Mouse (Mus musculus) stomach, embryonic 15.5 days (tissue): Measurements from ENCODE around the gene Gkn3. TPM values are rescaled to one million over a fixed set of nuclear protein-coding genes. Genes with fewer than 3 reads are reported as not detected.
A peak's percentile ranks its signal among the peaks of the same experiment; 100 is the strongest.

Experiments used
- ATAC-seq: fragments of 200-750 bp; cut with Nextera tagmentation; 2 replicates; pipeline ENCODE4 v1.8.0; 2017; ENCODE audit warnings: low read depth, moderate number of reproducible peaks, moderate TSS enrichment; ENCODE audit not compliant: insufficient read depth, low FRiP score
- H3K27ac ChIP-seq: fragments of 300-500 bp; sonication (generic); 2 replicates; pipeline ENCODE4 v1.5.1; 2015; ENCODE audit warnings: mild to moderate bottlenecking, inconsistent platforms
- H3K27me3 ChIP-seq: fragments of 300-500 bp; sonication (generic); replicated peaks from 2 replicates; pipeline ENCODE4 v1.6.1; 2015; ENCODE audit warnings: inconsistent platforms
- H3K36me3 ChIP-seq: fragments of 300-500 bp; sonication (generic); 2 replicates; pipeline ENCODE4 v1.6.1; 2015; ENCODE audit warnings: inconsistent platforms
- H3K4me1 ChIP-seq: fragments of 300-500 bp; sonication (generic); 2 replicates; pipeline ENCODE4 v1.6.1; 2015; ENCODE audit warnings: inconsistent platforms
- H3K4me2 ChIP-seq: fragments of 300-500 bp; sonication (generic); 2 replicates; pipeline ENCODE4 v1.6.1; 2015; ENCODE audit warnings: mild to moderate bottlenecking, inconsistent platforms
- H3K4me3 ChIP-seq: fragments of 300-500 bp; sonication (generic); replicated peaks from 2 replicates; pipeline ENCODE4 v1.5.1; 2015; ENCODE audit warnings: inconsistent platforms
- H3K9ac ChIP-seq: fragments of 300-500 bp; sonication (generic); 2 replicates; pipeline ENCODE4 v1.6.1; 2015; ENCODE audit warnings: inconsistent platforms
- H3K9me3 ChIP-seq: fragments of 300-500 bp; sonication (generic); 2 replicates; pipeline ENCODE4 v1.6.1; 2016; ENCODE audit warnings: inconsistent platforms
- WGBS: fragments of 180-500 bp; shearing (Covaris S2); methylation state at CpG from one replicate; pipeline ENCODE4 v1.1.7; 2015; 5-methylcytosine and 5-hydroxymethylcytosine counted together
- polyA plus RNA-seq: library from polyadenylated mRNA; unstranded; fragments of >200 nt; fragmentation: Nextera tagmentation; extraction: Ambion mirVana; gene quantifications from 2 replicates; pipeline ENCODE4 v1.2.1, GENCODE M21; 2015

Gkn3 gene
- 3.8 and 5.1 TPM in 2 replicates for polyA plus RNA-seq

DNA sequence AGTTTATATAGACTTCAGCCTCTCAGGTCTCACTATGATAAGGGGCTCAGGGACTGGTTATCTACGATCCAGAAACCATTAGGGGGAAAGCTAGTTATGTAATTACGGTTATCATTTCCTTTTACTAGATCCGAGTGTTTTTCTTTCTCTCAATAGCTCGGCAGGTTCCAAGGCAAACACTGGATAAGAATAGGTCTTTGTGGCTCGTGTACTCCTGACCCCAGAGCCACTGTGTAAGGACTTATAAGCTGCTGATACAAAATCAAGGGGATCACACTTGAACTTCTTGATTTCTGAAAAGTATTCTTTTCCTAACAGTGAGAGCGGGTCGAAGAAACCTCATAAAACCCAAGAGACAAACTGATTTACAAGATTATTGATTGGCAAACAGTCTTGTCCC, at the start of gene Gkn3:
TSS of gene Gkn3 (minus strand) at position 59 of the 400 bp plus-strand sequence.
- Histone ChIP-seq H3K36me3 (no peaks in the 10 kb centered on the region), H3K27me3 (no peaks in the 10 kb centered on the region), H3K27ac (no peak within 1 kb of the TSS), H3K9ac (no peak within 1 kb of the TSS), H3K4me2 (no peak within 1 kb of the TSS), H3K9me3 (no peaks in the 10 kb centered on the region), H3K4me1 (0 out of 2 replicates have a peak, but pooled peaks cover 6% of the 10 kb centered on the region), H3K4me3 (no peak within 1 kb of the TSS)
- ATAC-seq, result peak; percentile 52; the same call in 1 of the 2 replicates
- 48% methylated on average over 7 of the region's 7 CpGs for WGBS

DNA sequence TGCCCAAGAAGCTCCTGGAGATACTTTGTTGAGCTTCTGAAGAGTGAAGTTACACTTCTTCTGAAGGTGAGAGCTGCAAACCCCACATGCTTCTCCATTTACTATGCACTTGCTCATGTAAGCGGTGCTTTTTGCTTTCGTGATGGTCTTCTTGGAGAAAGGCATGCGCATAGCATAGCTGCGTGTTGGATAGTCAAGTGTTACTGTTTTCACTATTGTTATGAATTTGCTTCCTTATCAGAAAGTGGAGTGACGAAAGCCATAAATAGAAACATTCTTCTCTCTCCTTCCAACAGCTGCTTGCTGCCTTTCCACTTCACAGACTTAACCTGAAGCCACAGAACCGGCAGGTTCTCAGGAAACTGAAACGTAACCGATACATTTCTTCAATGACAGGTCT, 48.0 kb upstream of the Gkn3 start:
- no peaks in the 10 kb centered on the region for H3K36me3 ChIP-seq
- H3K9me3 ChIP-seq, result no peaks in the 10 kb centered on the region
- H3K27me3 ChIP-seq, result no peaks in the 10 kb centered on the region
- H3K4me1 ChIP-seq, result no peaks in the 10 kb centered on the region
- WGBS, result 74% methylated on average over 8 of the region's 8 CpGs
- H3K4me3 ChIP-seq, result no peak overlapping the region
- no peak overlapping the region for H3K9ac ChIP-seq
- no peak overlapping the region for H3K4me2 ChIP-seq
- H3K27ac ChIP-seq, result no peak overlapping the region
- ATAC-seq, result no peak

DNA sequence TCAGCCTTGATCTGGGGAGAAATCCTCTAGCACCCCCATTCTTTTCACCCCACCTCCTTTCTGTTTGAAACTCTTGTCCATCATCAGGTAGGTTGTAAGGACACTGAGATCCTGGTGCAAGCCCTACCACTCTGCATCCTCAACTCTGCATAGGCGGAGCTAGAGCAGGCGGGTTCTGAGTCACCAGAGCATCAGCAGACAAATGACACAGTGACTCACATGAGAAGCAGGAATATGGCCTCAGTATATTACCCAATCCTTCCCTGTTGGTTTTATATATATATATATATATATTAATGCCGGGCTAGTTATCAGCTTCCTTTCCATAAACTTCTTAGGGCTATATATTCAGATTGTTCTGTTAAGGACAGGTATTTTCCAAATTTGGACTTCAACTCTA, 47.1 kb upstream of the Gkn3 start:
- WGBS, result 80% methylated on average over 3 of the region's 3 CpGs
- ATAC-seq, result no peak
- no peak overlapping the region for H3K27ac ChIP-seq
- H3K27me3 ChIP-seq, result no peaks in the 10 kb centered on the region
- no peak overlapping the region for H3K9ac ChIP-seq
- H3K4me1 ChIP-seq, result no peaks in the 10 kb centered on the region
- no peak overlapping the region for H3K4me2 ChIP-seq
- no peaks in the 10 kb centered on the region for H3K36me3 ChIP-seq
- H3K4me3 ChIP-seq, result no peak overlapping the region
- no peaks in the 10 kb centered on the region for H3K9me3 ChIP-seq

DNA sequence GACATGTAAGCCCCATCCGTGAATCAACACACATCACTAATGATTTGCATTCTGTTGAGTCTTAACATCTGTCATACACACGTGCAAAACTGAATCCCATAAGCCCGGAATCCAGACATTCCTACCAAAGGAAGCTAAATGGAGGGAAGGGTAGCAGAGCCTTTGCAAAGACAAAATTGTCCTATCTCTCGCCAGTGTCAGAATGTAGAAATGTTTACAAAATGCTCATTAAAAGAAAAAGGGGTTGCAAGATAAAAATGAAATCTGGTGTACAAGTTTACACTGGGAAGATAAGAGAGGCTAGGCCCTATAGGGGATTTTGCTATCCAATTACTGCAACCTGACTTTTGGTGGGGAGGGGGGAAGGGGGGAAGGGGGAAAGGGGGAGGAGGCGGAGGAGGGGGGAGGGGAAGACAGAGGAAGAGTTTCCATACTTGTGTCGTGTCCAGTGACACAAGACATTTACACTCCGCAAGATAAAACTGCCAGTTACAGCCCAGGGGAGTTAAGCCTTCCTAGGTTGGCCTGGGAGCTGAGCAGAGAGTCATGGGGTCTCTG, 39.8 kb upstream of the Gkn3 start, which contains the start of gene Bmp10:
TSS of gene Bmp10 (plus strand) at position 508 of the 558 bp plus-strand sequence.
- H3K4me1 ChIP-seq, result no peaks in the 10 kb centered on the region
- no peaks in the 10 kb centered on the region for H3K9me3 ChIP-seq
- H3K9ac ChIP-seq, result no peak within 1 kb of the TSS
- no peak within 1 kb of the TSS for H3K4me3 ChIP-seq
- no peak within 1 kb of the TSS for H3K4me2 ChIP-seq
- WGBS, result 44% methylated on average over 7 of the region's 7 CpGs
- H3K27ac ChIP-seq, result no peak within 1 kb of the TSS
- no peak for ATAC-seq
- no peaks in the 10 kb centered on the region for H3K27me3 ChIP-seq
- no peaks in the 10 kb centered on the region for H3K36me3 ChIP-seq

- Histone ChIP-seq H3K9ac (no peak overlapping the region), H3K4me3 (no peak overlapping the region), H3K27me3 (no peaks in the 10 kb centered on the region), H3K9me3 (no peaks in the 10 kb centered on the region), H3K4me1 (no peaks in the 10 kb centered on the region), H3K27ac (no peak overlapping the region), H3K36me3 (no peaks in the 10 kb centered on the region), H3K4me2 (no peak overlapping the region)
- 79% methylated on average over 8 of the region's 8 CpGs for WGBS
- no peak for ATAC-seq
Observed at GRCm38 (mm10) chr6:87427616-87428015, 38.9 kb upstream of the Gkn3 start.

- no peak overlapping the region for H3K27ac ChIP-seq
- H3K4me2 ChIP-seq, result no peak overlapping the region
- H3K27me3 ChIP-seq, result no peaks in the 10 kb centered on the region
- H3K9ac ChIP-seq, result no peak overlapping the region
- no peak for ATAC-seq
- no peaks in the 10 kb centered on the region for H3K9me3 ChIP-seq
- no peak overlapping the region for H3K4me3 ChIP-seq
- no peaks in the 10 kb centered on the region for H3K4me1 ChIP-seq
- no peaks in the 10 kb centered on the region for H3K36me3 ChIP-seq
- WGBS, result 81% methylated on average over 5 of the region's 5 CpGs
Observed at GRCm38 (mm10) chr6:87426954-87427353, 38.2 kb upstream of the Gkn3 start.

DNA sequence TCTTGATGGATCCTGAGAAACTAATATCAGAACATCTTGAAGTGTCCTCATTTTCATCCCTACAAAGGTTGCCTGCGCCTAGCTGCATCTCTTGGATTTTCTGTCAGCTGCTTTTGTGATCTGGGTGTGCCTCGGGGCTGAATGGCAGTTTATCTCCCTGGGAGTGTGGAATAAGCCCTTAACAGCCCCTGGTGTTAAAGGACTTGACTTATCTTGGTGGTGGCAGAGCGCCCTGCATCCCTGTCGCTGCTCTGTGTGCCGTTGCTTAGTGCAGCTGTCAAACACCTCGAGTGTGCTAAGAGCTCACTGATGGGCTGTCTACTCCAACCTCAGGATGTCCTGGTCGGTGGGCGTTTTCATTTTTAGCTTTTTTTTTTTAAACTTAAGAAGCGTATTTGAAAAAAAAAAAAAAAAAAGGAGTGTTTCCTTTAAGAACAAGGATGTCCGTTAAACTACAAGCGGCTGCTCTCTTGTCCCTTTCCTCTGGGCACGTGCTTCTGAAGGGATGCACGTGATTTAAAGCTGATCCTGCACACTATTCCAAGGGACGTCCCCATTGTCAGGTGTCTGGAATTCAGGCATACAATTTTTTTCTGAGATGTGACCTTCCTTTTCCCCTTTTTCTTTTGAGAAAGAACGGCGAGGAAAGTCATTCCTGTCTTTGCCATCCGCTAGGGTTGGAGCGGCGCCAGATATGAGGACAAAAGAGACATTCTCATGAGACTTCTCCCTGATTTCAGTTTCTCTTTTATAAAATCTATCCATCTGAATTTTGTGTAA, 35.5 kb upstream of the Gkn3 start:
- no peaks in the 10 kb centered on the region for H3K36me3 ChIP-seq
- H3K27ac ChIP-seq, result no peak overlapping the region
- no peak overlapping the region for H3K4me3 ChIP-seq
- no peak overlapping the region for H3K9ac ChIP-seq
- H3K27me3 ChIP-seq, result no peaks in the 10 kb centered on the region
- no peak for ATAC-seq
- WGBS, result 53% methylated on average over 19 of the region's 19 CpGs
- no peaks in the 10 kb centered on the region for H3K4me1 ChIP-seq
- H3K9me3 ChIP-seq, result no peaks in the 10 kb centered on the region
- H3K4me2 ChIP-seq, result no peak overlapping the region

- 56% methylated on average over 7 of the region's 7 CpGs for WGBS
- no peaks in the 10 kb centered on the region for H3K36me3 ChIP-seq
- no peak overlapping the region for H3K4me3 ChIP-seq
- no peak overlapping the region for H3K4me2 ChIP-seq
- H3K9ac ChIP-seq, result no peak overlapping the region
- ATAC-seq, result no peak
- no peaks in the 10 kb centered on the region for H3K27me3 ChIP-seq
- H3K27ac ChIP-seq, result no peak overlapping the region
- no peaks in the 10 kb centered on the region for H3K9me3 ChIP-seq
- no peaks in the 10 kb centered on the region for H3K4me1 ChIP-seq
Observed at GRCm38 (mm10) chr6:87422304-87422703, 33.6 kb upstream of the Gkn3 start.

DNA sequence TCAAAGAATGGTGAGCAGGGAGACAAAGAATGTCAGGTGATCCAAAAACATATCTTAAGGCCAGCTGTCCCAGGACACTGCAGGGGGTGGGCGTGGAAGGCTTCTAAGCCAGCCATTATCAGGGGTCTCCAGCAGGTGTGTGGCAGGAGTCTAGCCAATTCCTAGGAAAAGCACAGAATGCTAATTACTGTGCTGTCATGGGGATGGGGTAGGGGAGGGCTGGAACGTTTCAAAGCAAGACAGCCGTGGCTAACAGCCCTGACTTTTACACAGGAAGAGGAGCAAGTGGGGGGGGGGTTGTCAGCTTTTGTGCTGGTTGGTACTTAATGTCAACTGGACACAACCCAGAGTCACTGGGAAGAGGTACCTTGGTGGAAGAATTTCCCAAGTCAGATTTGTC, 23.3 kb upstream of the Gkn3 start:
- 30% methylated on average over 3 of the region's 3 CpGs for WGBS
- H3K36me3 ChIP-seq, result no peaks in the 10 kb centered on the region
- no peak overlapping the region for H3K4me3 ChIP-seq
- no peaks in the 10 kb centered on the region for H3K4me1 ChIP-seq
- H3K9ac ChIP-seq, result no peak overlapping the region
- H3K27ac ChIP-seq, result no peak overlapping the region
- H3K4me2 ChIP-seq, result no peak overlapping the region
- no peaks in the 10 kb centered on the region for H3K27me3 ChIP-seq
- ATAC-seq, result no peak
- H3K9me3 ChIP-seq, result no peaks in the 10 kb centered on the region

- no peaks in the 10 kb centered on the region for H3K9me3 ChIP-seq
- H3K4me2 ChIP-seq, result no peak overlapping the region
- H3K27me3 ChIP-seq, result no peaks in the 10 kb centered on the region
- no peaks in the 10 kb centered on the region for H3K36me3 ChIP-seq
- H3K27ac ChIP-seq, result no peak overlapping the region
- no peak overlapping the region for H3K9ac ChIP-seq
- ATAC-seq, result no peak
- no peaks in the 10 kb centered on the region for H3K4me1 ChIP-seq
- 61% methylated on average over 6 of the region's 6 CpGs for WGBS
- no peak overlapping the region for H3K4me3 ChIP-seq
Observed at GRCm38 (mm10) chr6:87401456-87401855, 12.7 kb upstream of the Gkn3 start.

DNA sequence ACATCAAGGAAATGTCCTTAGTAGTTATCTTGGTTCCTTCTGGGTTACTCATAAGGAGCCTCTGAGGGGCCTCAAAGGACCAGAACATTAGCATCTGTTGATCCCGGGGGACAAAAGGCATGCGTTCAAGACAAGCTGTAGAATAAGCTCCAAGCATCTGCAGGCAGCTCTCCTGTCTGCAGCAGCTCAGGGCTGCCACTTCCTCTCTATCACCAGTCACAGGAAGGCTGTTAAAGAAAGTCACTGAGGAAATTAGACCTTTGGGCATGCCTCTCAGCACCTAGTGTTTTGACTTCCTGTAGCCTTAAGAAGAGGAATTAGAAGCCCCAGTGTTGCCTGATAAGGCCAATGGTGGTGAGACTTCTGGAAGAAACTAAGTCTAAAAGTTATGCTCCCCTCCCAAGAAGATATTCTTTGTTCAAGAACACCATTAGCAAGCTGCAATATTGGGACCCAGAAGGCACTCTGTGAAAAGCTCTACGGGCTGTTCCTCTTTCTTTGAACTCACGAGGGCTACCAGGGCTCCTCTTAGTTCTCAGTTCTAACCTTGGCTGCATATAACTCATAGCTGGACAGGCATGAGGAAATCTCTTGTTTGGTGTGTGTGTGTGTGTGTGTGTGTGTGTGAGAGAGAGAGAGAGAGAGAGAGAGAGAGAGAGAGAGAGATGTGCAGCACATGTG, 11.3 kb upstream of the Gkn3 start:
- 61% methylated on average over 4 of the region's 4 CpGs for WGBS

GRCm38 (mm10) chr6:87399137-87399536, 10.4 kb upstream of the Gkn3 start:
- no peak overlapping the region for H3K4me2 ChIP-seq
- H3K36me3 ChIP-seq, result no peaks in the 10 kb centered on the region
- ATAC-seq, result 0 out of 2 replicates have a peak, but pooled peaks have one; percentile 47

More for the DNA sequence above, 11.3 kb upstream of the Gkn3 start:
- H3K4me1 ChIP-seq, result no peaks in the 10 kb centered on the region
- H3K9me3 ChIP-seq, result no peaks in the 10 kb centered on the region
- ATAC-seq, result no peak
- H3K27me3 ChIP-seq, result no peaks in the 10 kb centered on the region
- no peak overlapping the region for H3K9ac ChIP-seq
- H3K36me3 ChIP-seq, result no peaks in the 10 kb centered on the region
- H3K27ac ChIP-seq, result no peak overlapping the region
- no peak overlapping the region for H3K4me2 ChIP-seq
- no peak overlapping the region for H3K4me3 ChIP-seq

More at GRCm38 (mm10) chr6:87399137-87399536, 10.4 kb upstream of the Gkn3 start:
- Histone ChIP-seq H3K27ac (no peak overlapping the region), H3K4me3 (no peak overlapping the region), H3K27me3 (no peaks in the 10 kb centered on the region), H3K9ac (no peak overlapping the region), H3K9me3 (no peaks in the 10 kb centered on the region), H3K4me1 (no peaks in the 10 kb centered on the region)
- WGBS, result 1% methylated on average over 5 of the region's 5 CpGs
